Mouse (Mus musculus) embryonic facial prominence, embryonic 10.5 days (tissue): ENCODE measurements around the gene Kif17. TPM values are rescaled to one million over a fixed set of nuclear protein-coding genes. Genes with fewer than 3 reads are reported as not detected.
"Not testable (repeated sequence)": the region's sequence is repeated elsewhere in the genome, so short reads cannot be mapped to it uniquely, and the experiment has no call there.

Experiments
- DNase-seq: peaks from one replicate; pipeline ENCODE4 v3.0.0-alpha.2; 2017; ENCODE audit warnings: low spot score
- H3K27ac ChIP-seq: fragments of 300-500 bp; sonication (generic); replicated peaks from 2 replicates; pipeline ENCODE4 v1.5.1; 2016; ENCODE audit warnings: mild to moderate bottlenecking
- H3K27me3 ChIP-seq: fragments of 300-500 bp; sonication (generic); replicated peaks from 2 replicates; pipeline ENCODE4 v1.6.1; 2016; ENCODE audit warnings: low read depth, mild to moderate bottlenecking; ENCODE audit not compliant: poor library complexity, severe bottlenecking
- H3K36me3 ChIP-seq: fragments of 300-500 bp; sonication (generic); replicated peaks from 2 replicates; pipeline ENCODE4 v1.6.1; 2016; ENCODE audit warnings: mild to moderate bottlenecking, moderate library complexity
- H3K4me1 ChIP-seq: fragments of 300-500 bp; sonication (generic); 2 replicates; pipeline ENCODE4 v1.6.1; 2016
- H3K4me3 ChIP-seq: fragments of 300-500 bp; sonication (generic); 2 replicates; pipeline ENCODE4 v1.5.1; 2016; ENCODE audit warnings: mild to moderate bottlenecking, moderate library complexity
- H3K9me3 ChIP-seq: fragments of 300-500 bp; sonication (generic); 2 replicates; pipeline ENCODE4 v1.6.1; 2016; ENCODE audit warnings: mild to moderate bottlenecking
- WGBS: fragments of 180-500 bp; shearing (Covaris S2); methylation state at CpG from one replicate; pipeline ENCODE4 v1.1.7; 2016; 5-methylcytosine and 5-hydroxymethylcytosine counted together
- polyA plus RNA-seq: library from polyadenylated mRNA; unstranded; fragments of >200 nt; fragmentation: Nextera tagmentation; extraction: Ambion mirVana; gene quantifications from 2 replicates; pipeline ENCODE4 v1.2.1, GENCODE M21; 2016

Kif17 gene
- polyA plus RNA-seq, 1 experiment from 2014 or later, result 0.62 TPM

DNA sequence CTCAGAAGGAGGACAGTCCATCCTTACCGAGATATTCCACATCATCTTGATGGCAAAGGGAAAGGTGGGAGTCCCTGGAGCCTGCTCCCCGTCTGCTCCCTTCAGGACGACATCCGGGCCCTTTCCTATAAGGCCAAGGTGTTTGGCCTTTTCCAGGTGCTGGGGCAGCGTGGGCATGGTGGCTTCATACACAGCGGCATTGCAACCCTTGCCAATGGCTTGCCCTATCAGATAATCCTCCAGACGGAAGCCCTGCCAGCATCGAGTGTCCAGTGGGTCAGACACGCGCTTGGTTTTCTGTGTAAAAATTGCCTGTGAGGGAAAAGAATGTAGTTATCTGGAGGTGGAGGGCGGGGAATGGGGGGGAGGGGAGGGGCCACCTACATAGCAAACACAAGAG, 70.5 kb downstream of the Kif17 start:
- Histone ChIP-seq H3K9me3 (0 out of 2 replicates have a peak, but pooled peaks cover 3% of the 10 kb centered on the region), H3K27me3 (no peaks in the 10 kb centered on the region), H3K4me3 (no peak overlapping the region), H3K36me3 (peaks cover 30% of the 10 kb centered on the region), H3K4me1 (peaks cover 25% of the 10 kb centered on the region), H3K27ac (no peak overlapping the region)
- WGBS, result 83% methylated on average over 11 of the region's 11 CpGs
- no peak for DNase-seq

- H3K27ac ChIP-seq, result no peak overlapping the region
- WGBS, result 80% methylated on average over 7 of the region's 7 CpGs
Measured at GRCm38 (mm10) chr4:138321488-138321887, 71.3 kb downstream of the Kif17 start.

GRCm38 (mm10) chr4:138322692-138323091, 72.5 kb downstream of the Kif17 start:
- H3K27me3 ChIP-seq, result no peaks in the 10 kb centered on the region
- DNase-seq, result no peak
- WGBS, result 68% methylated on average over 4 of the region's 4 CpGs

More at GRCm38 (mm10) chr4:138321488-138321887, 71.3 kb downstream of the Kif17 start:
- no peaks in the 10 kb centered on the region for H3K27me3 ChIP-seq
- peaks cover 33% of the 10 kb centered on the region for H3K4me1 ChIP-seq
- no peak overlapping the region for H3K4me3 ChIP-seq
- DNase-seq, result no peak
- H3K36me3 ChIP-seq, result peaks cover 22% of the 10 kb centered on the region
- H3K9me3 ChIP-seq, result 0 out of 2 replicates have a peak, but pooled peaks cover under 1% of the 10 kb centered on the region

GRCm38 (mm10) chr4:138323753-138324152, 73.5 kb downstream of the Kif17 start:
- Histone ChIP-seq H3K27ac (no peak overlapping the region), H3K4me1 (peaks cover 36% of the 10 kb centered on the region), H3K36me3 (peaks cover 10% of the 10 kb centered on the region), H3K4me3 (no peak overlapping the region), H3K9me3 (no peaks in the 10 kb centered on the region), H3K27me3 (no peaks in the 10 kb centered on the region)
- WGBS, result 75% methylated on average over 4 of the region's 4 CpGs
- DNase-seq, result no peak

More at GRCm38 (mm10) chr4:138322692-138323091, 72.5 kb downstream of the Kif17 start:
- H3K4me3 ChIP-seq, result no peak overlapping the region
- no peak overlapping the region for H3K27ac ChIP-seq
- H3K4me1 ChIP-seq, result peaks cover 35% of the 10 kb centered on the region
- H3K9me3 ChIP-seq, result no peaks in the 10 kb centered on the region
- H3K36me3 ChIP-seq, result peaks cover 11% of the 10 kb centered on the region

- DNase-seq, result no peak
- no peak overlapping the region for H3K4me3 ChIP-seq
- H3K27me3 ChIP-seq, result no peaks in the 10 kb centered on the region
- H3K36me3 ChIP-seq, result peaks cover 10% of the 10 kb centered on the region
- H3K27ac ChIP-seq, result no peak overlapping the region
- peaks cover 35% of the 10 kb centered on the region for H3K4me1 ChIP-seq
- H3K9me3 ChIP-seq, result no peaks in the 10 kb centered on the region
- 90% methylated on average over 3 of the region's 3 CpGs for WGBS
Measured at GRCm38 (mm10) chr4:138324451-138324850, 74.2 kb downstream of the Kif17 start.

DNA sequence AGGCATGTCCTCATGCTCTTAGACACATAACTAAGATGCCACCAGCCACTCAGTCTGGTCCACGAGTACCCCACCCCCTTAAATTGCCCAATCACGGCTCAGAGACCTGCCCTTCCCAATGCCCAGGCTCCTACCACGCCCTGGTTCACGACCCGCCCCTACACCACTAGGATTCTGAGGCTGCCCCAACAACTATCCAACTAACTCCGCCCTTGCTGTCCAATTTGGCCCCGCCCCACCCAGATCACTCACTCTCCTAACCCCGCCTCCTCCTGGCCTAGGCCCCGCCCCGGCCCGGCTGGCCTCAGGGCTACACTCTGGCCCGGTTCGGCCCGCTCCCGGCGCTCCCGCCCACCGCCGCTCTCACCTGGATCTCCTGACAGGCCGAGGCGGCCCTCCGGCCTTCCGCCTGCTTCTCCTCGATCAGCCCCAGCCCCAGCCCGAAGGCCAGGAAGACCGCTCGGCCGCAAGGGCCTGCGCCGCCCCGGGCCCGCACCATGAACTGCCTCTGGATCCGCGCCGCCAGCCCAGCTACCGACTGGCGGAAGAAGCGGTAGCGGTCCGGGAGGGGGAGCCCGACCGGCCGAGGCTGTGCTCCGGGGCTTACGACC, 75.3 kb downstream of the Kif17 start:
- under 1% methylated on average over 45 of the region's 45 CpGs for WGBS
- peaks cover 41% of the 10 kb centered on the region for H3K4me1 ChIP-seq
- H3K27ac ChIP-seq, result peak overlapping the region; percentile 95
- H3K4me3 ChIP-seq, result peak overlapping the region; percentile 91
- H3K36me3 ChIP-seq, result no peaks in the 10 kb centered on the region
- no peaks in the 10 kb centered on the region for H3K9me3 ChIP-seq
- DNase-seq, result peak; percentile 91
- 0 out of 2 replicates have a peak, but pooled peaks cover 8% of the 10 kb centered on the region for H3K27me3 ChIP-seq

GRCm38 (mm10) chr4:138326077-138326695, 76.0 kb downstream of the Kif17 start, which contains the start of gene Pink1:
Pink1 (minus strand) TSS chr4:138326307.
- H3K4me1 ChIP-seq, result peaks cover 40% of the 10 kb centered on the region
- peaks cover 15% of the 10 kb centered on the region for H3K27me3 ChIP-seq
- peak within 1 kb of the TSS; percentile 95 for H3K27ac ChIP-seq
- peak within 1 kb of the TSS; percentile 91 for H3K4me3 ChIP-seq
- no peaks in the 10 kb centered on the region for H3K9me3 ChIP-seq
- H3K36me3 ChIP-seq, result no peaks in the 10 kb centered on the region
- WGBS, result 4% methylated on average over 41 of the region's 41 CpGs
- DNase-seq, result peak; percentile 90

DNA sequence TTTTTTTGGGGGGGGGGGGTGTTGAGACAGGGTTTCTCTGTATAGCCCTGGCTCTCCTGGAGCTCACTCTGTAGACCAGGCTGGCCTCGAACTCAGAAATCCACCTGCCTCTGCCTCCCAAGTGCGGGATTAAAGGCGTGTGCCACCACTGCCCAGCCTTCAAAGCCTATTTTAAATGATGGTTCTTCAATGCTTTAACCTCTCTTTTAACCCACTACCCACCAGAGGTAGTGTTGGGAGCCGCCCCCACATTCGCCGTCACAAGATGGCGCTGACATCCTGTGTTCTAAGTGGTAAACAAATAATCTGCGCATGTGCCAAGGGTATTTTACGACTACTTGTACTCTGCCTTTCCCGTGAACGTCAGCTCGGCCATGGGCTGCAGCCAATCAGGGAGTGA, 76.9 kb downstream of the Kif17 start:
- peaks cover 40% of the 10 kb centered on the region for H3K4me1 ChIP-seq
- H3K27ac ChIP-seq, H3K4me3 ChIP-seq, DNase-seq, H3K9me3 ChIP-seq, H3K36me3 ChIP-seq: not testable (repeated sequence)
- H3K27me3 ChIP-seq, result peaks cover 24% of the 10 kb centered on the region
- 60% methylated on average over 9 of the region's 12 CpGs for WGBS

GRCm38 (mm10) chr4:138327891-138328470, 77.7 kb downstream of the Kif17 start:
- 81% methylated on average over 7 of the region's 7 CpGs for WGBS
- Histone ChIP-seq H3K4me1 (peaks cover 36% of the 10 kb centered on the region), H3K4me3 (peak overlapping the region; percentile 50), H3K27me3 (peaks cover 24% of the 10 kb centered on the region), H3K9me3 (no peaks in the 10 kb centered on the region), H3K27ac (peak overlapping the region; percentile 54; the same call in 1 of the 2 replicates), H3K36me3 (no peaks in the 10 kb centered on the region)
- DNase-seq, result no peak

GRCm38 (mm10) chr4:138330264-138330671, 80.0 kb downstream of the Kif17 start:
- peak; percentile 61 for DNase-seq

DNA sequence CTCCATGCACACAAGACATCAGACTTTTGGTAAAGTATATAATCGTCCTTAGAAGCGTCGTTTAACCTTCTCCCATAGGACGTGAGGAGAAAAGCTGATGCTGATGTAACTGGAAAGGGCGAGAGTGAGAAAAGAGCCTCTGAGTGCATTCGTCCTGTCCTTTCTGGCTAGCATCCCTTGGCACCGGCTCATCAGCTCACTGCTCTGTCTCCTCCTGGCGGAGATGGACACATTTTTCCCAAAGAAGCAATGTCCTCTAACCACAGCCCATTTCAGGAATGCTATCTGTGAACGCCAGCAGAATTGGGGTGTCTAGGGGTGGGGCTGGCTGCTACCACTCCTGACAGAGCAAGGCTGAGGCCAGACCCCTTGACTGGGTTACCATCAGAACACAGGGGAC, 81.4 kb downstream of the Kif17 start:
- 83% methylated on average over 9 of the region's 9 CpGs for WGBS
- Histone ChIP-seq H3K27me3 (peaks cover 24% of the 10 kb centered on the region), H3K4me3 (no peak overlapping the region), H3K4me1 (peaks cover 12% of the 10 kb centered on the region), H3K9me3 (no peaks in the 10 kb centered on the region), H3K27ac (no peak overlapping the region), H3K36me3 (no peaks in the 10 kb centered on the region)
- no peak for DNase-seq

More at GRCm38 (mm10) chr4:138330264-138330671, 80.0 kb downstream of the Kif17 start:
- Histone ChIP-seq H3K9me3 (no peaks in the 10 kb centered on the region), H3K27me3 (peaks cover 24% of the 10 kb centered on the region), H3K4me3 (no peak overlapping the region), H3K36me3 (no peaks in the 10 kb centered on the region), H3K27ac (no peak overlapping the region), H3K4me1 (peaks cover 26% of the 10 kb centered on the region)
- 16% methylated on average over 15 of the region's 15 CpGs for WGBS

DNA sequence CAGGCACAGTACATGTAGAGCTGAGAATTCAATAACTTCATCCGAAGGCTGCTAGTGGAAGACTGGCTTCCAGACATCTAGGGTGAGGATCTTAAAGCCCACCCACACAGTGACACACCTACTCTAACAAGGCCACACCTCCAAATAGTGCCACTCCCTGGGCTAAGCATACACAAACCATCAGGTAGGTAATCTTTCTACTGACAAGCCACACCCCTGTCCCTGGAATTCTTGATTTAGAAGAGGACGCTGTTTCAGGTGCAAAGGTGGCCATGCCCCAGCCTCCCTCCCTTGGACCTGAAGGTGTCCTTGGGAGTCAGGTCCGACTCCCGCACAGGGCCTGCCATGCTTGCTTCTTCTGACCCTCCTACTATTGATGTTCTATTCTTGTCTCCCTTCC, 82.9 kb downstream of the Kif17 start:
- Histone ChIP-seq H3K27ac (no peak overlapping the region), H3K9me3 (no peaks in the 10 kb centered on the region), H3K36me3 (no peaks in the 10 kb centered on the region), H3K4me3 (no peak overlapping the region), H3K4me1 (peaks cover 12% of the 10 kb centered on the region), H3K27me3 (peaks cover 24% of the 10 kb centered on the region)
- 84% methylated on average over 4 of the region's 4 CpGs for WGBS
- DNase-seq, result no peak
